Mouse (Mus musculus): ENCODE data around the gene Tmem87b.

Tmem87b gene

DNA sequence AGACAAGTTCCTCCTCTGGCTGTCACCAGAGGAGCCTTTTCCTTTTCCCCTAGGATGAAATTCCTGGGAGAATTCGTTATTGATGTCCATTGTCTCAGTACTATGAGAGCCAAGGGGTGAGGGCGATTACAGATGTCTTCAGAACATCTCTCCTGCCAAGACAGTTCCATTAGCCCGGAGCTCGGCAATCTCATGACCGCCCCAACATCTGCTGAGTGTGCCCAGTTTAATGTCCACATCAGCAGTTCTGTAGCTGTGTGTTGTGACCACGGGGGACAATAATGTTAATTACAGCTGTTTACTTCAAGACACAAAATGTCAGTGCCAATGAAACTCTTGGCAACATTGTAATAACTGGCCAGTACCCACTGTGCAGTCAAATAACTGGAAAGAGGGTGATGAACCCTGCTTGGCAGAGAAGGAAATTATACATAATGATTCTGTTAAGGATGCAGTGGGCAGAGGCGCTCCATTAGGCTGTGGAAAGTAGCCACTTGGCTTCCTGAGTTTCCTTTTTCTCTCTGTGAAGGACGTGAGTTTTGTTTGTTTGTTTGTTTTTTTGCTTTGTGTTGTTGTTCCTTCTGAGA is 67.4 kb downstream of the Tmem87b start:
- DNase-seq (ENCODE audit: extremely low spot score, low read depth, low spot score), result no peak

DNA sequence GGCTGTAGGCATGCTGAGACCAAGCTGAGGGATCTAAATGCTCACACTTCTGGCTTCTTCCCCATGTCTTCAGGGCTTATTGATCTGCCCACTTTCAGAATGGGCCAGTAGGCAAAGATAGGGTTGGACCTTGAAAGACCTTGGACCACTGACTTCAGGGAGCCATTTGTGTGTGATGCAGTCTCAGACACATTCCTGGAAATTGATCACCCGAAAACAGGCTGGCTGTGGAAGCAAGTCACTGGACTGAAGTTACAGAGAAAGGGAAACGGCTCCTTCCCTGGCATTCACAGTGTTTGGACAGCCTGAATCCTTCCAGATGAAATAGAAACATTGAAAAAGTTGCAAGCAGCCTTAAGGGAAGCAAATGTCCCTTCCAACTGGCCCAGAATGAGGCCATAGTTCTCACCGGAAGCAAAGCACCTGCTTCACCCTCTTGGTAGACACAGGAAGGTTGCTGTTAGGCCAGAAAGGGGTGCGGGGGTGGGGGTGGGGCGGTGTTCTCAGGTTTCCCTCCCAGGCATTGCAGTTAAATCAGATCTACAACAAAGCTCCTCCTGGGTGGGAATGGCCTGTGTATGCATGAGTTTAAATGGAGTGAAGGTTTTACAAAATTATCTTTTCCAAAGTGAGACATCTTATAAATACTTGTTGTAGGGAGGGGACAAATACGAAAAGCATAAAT is 70.1 kb downstream of the Tmem87b start:
- DNase-seq (ENCODE audit: extremely low spot score, low read depth, low spot score), result no peak

DNA sequence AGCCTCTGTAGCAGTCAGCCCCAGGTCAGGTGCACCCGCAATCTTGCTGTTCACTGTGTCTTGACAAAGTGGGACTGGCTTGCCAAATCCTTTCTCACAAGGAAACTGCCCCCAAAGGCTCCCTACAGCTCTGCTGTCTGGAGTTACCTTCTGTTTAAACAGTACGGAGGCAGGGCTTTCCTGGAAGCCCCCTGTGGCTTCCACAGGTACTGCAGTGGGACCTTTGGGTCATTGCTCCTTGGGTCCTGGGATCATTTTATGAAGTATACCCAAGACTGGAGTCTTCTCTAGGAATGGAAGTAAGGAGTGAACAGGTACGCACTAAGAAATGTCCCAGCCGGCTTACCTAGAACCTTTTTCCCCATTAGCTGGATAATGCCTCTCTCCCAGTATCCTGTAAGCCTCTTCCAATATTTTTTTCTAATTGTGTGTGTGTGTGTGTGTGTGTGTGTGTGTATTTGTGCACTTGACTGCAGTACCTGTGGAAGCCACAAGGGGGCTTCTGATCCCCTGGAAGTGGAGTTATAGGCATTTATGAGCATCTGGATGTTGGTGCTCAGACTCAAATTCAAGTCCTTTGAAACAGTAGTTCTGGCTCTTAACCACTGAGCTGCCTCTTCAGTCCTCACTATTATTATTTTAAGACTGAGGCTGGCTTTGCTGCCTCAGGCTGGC is 72.9 kb downstream of the Tmem87b start:
- DNase-seq (ENCODE audit: extremely low spot score, low read depth, low spot score), result no peak

- DNase-seq (ENCODE audit: extremely low spot score, low read depth, low spot score), result no peak
Measured at GRCm38 (mm10) chr2:128892180-128892721, 74.3 kb downstream of the Tmem87b start.

DNA sequence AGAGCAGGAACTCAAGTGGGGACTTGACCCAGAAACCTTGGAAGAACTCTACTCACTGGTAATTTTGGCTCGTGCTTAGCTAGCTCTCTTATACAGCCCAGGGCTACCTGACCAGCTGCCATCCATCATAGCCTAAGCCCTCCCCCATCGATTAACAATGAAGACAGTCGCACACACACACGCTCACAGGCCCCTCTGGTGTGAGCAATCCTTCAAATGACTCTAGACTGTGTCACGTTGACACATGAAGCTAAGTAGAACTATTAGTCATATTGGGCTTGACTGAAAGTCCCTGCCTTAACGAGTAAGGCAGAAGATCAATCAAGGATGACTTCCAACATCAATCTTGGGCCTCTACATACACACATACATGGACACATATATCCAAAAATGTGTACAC is 84.9 kb downstream of the Tmem87b start:
- no peak for DNase-seq (ENCODE audit: extremely low spot score, low read depth, low spot score)

GRCm38 (mm10) chr2:128903661-128904060 is 85.7 kb downstream of the Tmem87b start:
- no peak for DNase-seq (ENCODE audit: extremely low spot score, low read depth, low spot score)
